Comparison of ENCODE assay signal across 12 mouse cellular contexts in the genomic region with DNA sequence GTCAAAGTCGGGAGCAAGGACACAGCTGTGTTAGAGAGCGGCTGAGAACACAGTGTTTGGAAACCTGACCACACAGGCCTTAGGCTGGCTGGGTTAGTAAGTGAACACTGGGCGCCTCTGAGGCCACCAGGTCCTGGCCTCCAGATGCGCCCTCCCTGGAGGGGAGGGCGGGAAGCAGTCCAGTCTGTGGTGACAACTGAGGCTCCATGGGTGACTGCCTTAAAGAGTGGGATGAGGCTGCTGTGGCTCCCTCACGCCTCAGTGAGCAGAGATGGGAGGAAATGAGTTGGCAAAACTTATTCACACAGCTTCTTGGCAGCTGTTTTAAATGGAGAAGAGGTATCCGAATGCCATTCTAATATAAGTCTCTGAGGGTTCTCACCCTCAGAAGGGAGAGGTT. TPM values are rescaled to one million over a fixed set of nuclear protein-coding genes. Genes with fewer than 3 reads are reported as not detected.
DNase-seq lines count a peak whose midpoint lies in the region; ATAC-seq and TF ChIP-seq lines count a peak whose summit lies in the region.
"Had no signal": no experiment of that assay in that cellular context is flagged by ENCODE, and none has a peak within 500 bp of the region (broad histone marks: within the 10 kb centered on the region; RNA-seq: fewer than 3 reads in every experiment).

No protein-coding gene starts in this region.

- no peak for TF ChIP-seq CTCF in kidney, adult 2 months (conservative IDR thresholded peaks at IDR 0.05; ENCODE audit: insufficient read depth, insufficient read length, low read depth, low read length)
- no peak for TF ChIP-seq CTCF in left cerebral cortex, adult 2 months (IDR thresholded peaks at IDR 0.05)

- H3K4me3 ChIP-seq in kidney, adult 2 months (ENCODE audit: insufficient read depth, low read depth, low read length): no peak overlapping the region
- H3K4me3 ChIP-seq in midbrain, embryonic 11.5 days (ENCODE audit: low read depth, low read length): no peak overlapping the region
- no peak overlapping the region for H3K4me3 ChIP-seq in midbrain, embryonic 16.5 days (ENCODE audit: low read depth, low read length)
- no peak overlapping the region for H3K4me3 ChIP-seq in left cerebral cortex, adult 2 months
- H3K4me3 ChIP-seq: forebrain, embryonic 10.5 days had no signal

- peaks cover 8% of the 10 kb centered on the region; the same call in 1 of the 2 replicates for H3K4me1 ChIP-seq in kidney, adult 2 months (ENCODE audit: control insufficient read depth, insufficient read depth, low read length)
- no peaks in the 10 kb centered on the region for H3K4me1 ChIP-seq in midbrain, embryonic 11.5 days (ENCODE audit: control insufficient read depth, insufficient read depth, low read length)
- H3K4me1 ChIP-seq in midbrain, embryonic 16.5 days (ENCODE audit: control insufficient read depth, insufficient read depth, low read length): no peaks in the 10 kb centered on the region

- no peak overlapping the region for H3K4me2 ChIP-seq in midbrain, embryonic 11.5 days
- no peak overlapping the region for H3K4me2 ChIP-seq in midbrain, embryonic 16.5 days (ENCODE audit: low read length)

- intact Hi-C loops in left cerebral cortex, adult 2 months (cut with DNase I): no loop called here

- no peaks in the 10 kb centered on the region for H3K27me3 ChIP-seq in kidney, adult 2 months (replicated peaks; ENCODE audit: control insufficient read depth, insufficient read depth, low read length)
- no peaks in the 10 kb centered on the region for H3K27me3 ChIP-seq in midbrain, embryonic 11.5 days (ENCODE audit: control insufficient read depth, insufficient read depth, low read length)
- H3K27me3 ChIP-seq in midbrain, embryonic 16.5 days (ENCODE audit: control insufficient read depth, insufficient read depth, low read depth, low read length): no peaks in the 10 kb centered on the region

- H3K27ac ChIP-seq in kidney, adult 2 months (ENCODE audit: insufficient read depth, low read depth, low read length): no peak overlapping the region
- no peak overlapping the region for H3K27ac ChIP-seq in midbrain, embryonic 11.5 days (ENCODE audit: low read depth, low read length)
- no peak overlapping the region for H3K27ac ChIP-seq in midbrain, embryonic 16.5 days (ENCODE audit: low read length)
- H3K27ac ChIP-seq in left cerebral cortex, adult 2 months: no peak overlapping the region
- H3K27ac ChIP-seq: forebrain, embryonic 10.5 days had no signal

- WGBS in kidney, adult 2 months: 36% methylated on average over 7 of the region's 7 CpGs
- 65% methylated on average over 7 of the region's 7 CpGs for WGBS in midbrain, embryonic 11.5 days
- 66% methylated on average over 7 of the region's 7 CpGs for WGBS in midbrain, embryonic 16.5 days

- no peak for TF ChIP-seq POLR2A in kidney, adult 2 months (IDR thresholded peaks at IDR 0.05; ENCODE audit: low read depth, low read length)

- ATAC-seq in midbrain, embryonic 11.5 days (ENCODE audit: low FRiP score): no peak
- no peak for ATAC-seq in midbrain, embryonic 16.5 days
- ATAC-seq in granulocyte monocyte progenitor cell, adult 5-6 weeks (replicated peaks; ENCODE audit: poor library complexity, severe bottlenecking): peak; percentile 42
- no peak for ATAC-seq in CD4-positive, CD25-positive, alpha-beta regulatory T cell, adult 4 months
- ATAC-seq: intestine, embryonic 16.5 days had no signal

- no peaks in the 10 kb centered on the region for H3K36me3 ChIP-seq in kidney, adult 2 months (ENCODE audit: control insufficient read depth, insufficient read depth, low read length)
- H3K36me3 ChIP-seq in midbrain, embryonic 11.5 days (ENCODE audit: control insufficient read depth, insufficient read depth, low read length): no peaks in the 10 kb centered on the region
- H3K36me3 ChIP-seq in midbrain, embryonic 16.5 days (ENCODE audit: control insufficient read depth, insufficient read depth, low read length): no peaks in the 10 kb centered on the region
- H3K36me3 ChIP-seq: forebrain, embryonic 10.5 days had no signal

- H3K9ac ChIP-seq in midbrain, embryonic 11.5 days (ENCODE audit: low read length): no peak overlapping the region
- H3K9ac ChIP-seq in midbrain, embryonic 16.5 days (ENCODE audit: low read depth, low read length): no peak overlapping the region

- peak; percentile 19 for DNase-seq in kidney, adult 2 months
- no peak for DNase-seq in kidney, adult 8-10 months
- DNase-seq in midbrain, embryonic 11.5 days (ENCODE audit: low spot score, missing footprints): peak; percentile 39
- DNase-seq in left cerebral cortex, adult 2 months (ENCODE audit: extremely low spot score in 1 of 2, low spot score in 2 of 2): no peak
- DNase-seq: cerebellum, adult 11-12 months; heart, postnatal 4 days; layer of hippocampus, adult 9-11 months had no signal

- no peaks in the 10 kb centered on the region for H3K9me3 ChIP-seq in midbrain, embryonic 11.5 days (ENCODE audit: control insufficient read depth, low read length)
- H3K9me3 ChIP-seq in midbrain, embryonic 16.5 days (replicated peaks; ENCODE audit: control insufficient read depth, low read length, poor library complexity, severe bottlenecking): no peaks in the 10 kb centered on the region
- H3K9me3 ChIP-seq: forebrain, embryonic 10.5 days had no signal

RNA-seq across cellular contexts. Expression of a gene that starts 51.9 kb away (rescaled TPM):
- 35.5 and 37.3 TPM in 2 replicates for polyA plus RNA-seq in kidney, adult 2 months (2012; rRNA removed)
- 0.76 and 1.0 TPM in 2 replicates for polyA plus RNA-seq in midbrain, embryonic 11.5 days (2014; fragmentation: Nextera tagmentation; extraction: Ambion mirVana)
- 8.0 and 9.2 TPM in 2 replicates for polyA plus RNA-seq in midbrain, embryonic 16.5 days (2015; fragmentation: Nextera tagmentation; extraction: Ambion mirVana)
- 7.9 and 13.3 TPM in 2 replicates for total RNA-seq in granulocyte monocyte progenitor cell, adult 5-6 weeks (2014; fragmentation: Nextera tagmentation)
- 5.8 and 8.8 TPM in 2 replicates for total RNA-seq in granulocyte monocyte progenitor cell, adult 5-6 weeks (2017)
- polyA plus RNA-seq in CD4-positive, CD25-positive, alpha-beta regulatory T cell, adult 4 months (2017; shearing (Covaris generic)): not detected
- 10 to 100 TPM; 93.3 to 95.7 TPM for total RNA-seq in left cerebral cortex, adult 2 months (2021)

Comparison
In these comparisons a context has a peak if more than half of its experiments do, and no peak if none do; other contexts are left out.
1. DNase-seq: peak in kidney, adult 2 months (single experiment) and midbrain, embryonic 11.5 days (single experiment); none in kidney, adult 8-10 months (0 of 2) and left cerebral cortex, adult 2 months (0 of 2).